ENCODE assay signal across 17 mouse cellular contexts in the genomic region with DNA sequence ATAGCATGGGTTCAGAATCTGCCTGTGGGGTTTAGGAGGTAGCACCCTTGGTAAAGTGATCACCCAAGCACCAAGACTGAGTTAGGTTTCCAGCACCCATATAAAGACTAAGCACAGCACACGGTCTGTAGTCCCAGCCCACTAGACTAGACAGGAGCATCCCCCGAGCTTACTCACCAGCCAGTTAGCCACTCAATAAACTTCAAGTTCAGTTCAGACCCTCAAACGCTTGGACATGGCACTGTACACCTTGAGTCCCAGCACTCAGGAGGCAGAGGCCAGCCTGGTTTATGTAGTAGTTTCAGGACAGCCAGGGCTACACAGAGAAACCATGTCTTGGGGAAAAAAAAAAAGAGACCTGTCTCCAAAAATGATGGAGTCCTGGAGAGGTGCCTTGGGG. TPM values are rescaled to one million over a fixed set of nuclear protein-coding genes. Genes with fewer than 3 reads are reported as not detected.
"Had no signal": no experiment of that assay in that cellular context is flagged by ENCODE, and none has a peak within 500 bp of the region (broad histone marks: within the 10 kb centered on the region; RNA-seq: fewer than 3 reads in every experiment).

No protein-coding gene starts in this region.

- H3K4me2 ChIP-seq: liver, embryonic 15.5 days; lung, embryonic 14.5 days; midbrain, embryonic 12.5 days; neural tube, embryonic 12.5 days had no signal

- H3K27ac ChIP-seq: liver, embryonic 15.5 days; midbrain, embryonic 10.5 days; midbrain, embryonic 12.5 days; neural tube, embryonic 12.5 days had no signal

- ATAC-seq: liver, postnatal 0 days; midbrain, embryonic 16.5 days had no signal

- H3K4me1 ChIP-seq: liver, embryonic 15.5 days; midbrain, embryonic 10.5 days; midbrain, embryonic 12.5 days; neural tube, embryonic 12.5 days had no signal

- DNase-seq: liver, postnatal 0 days; lung, embryonic 14.5 days; lung, postnatal 10 days; lung, postnatal 4 days; midbrain, embryonic 14.5 days; right cerebral cortex, postnatal 25 days; right cerebral cortex, postnatal 4 days; spleen, adult 18-20 months; thymus, adult 18-20 months; thymus, postnatal 25 days; thymus, postnatal 4 days had no signal

- H3K9ac ChIP-seq: liver, embryonic 15.5 days; liver, postnatal 0 days; lung, embryonic 14.5 days; midbrain, embryonic 12.5 days; neural tube, embryonic 12.5 days had no signal

- H3K4me3 ChIP-seq: liver, embryonic 15.5 days; midbrain, embryonic 10.5 days; midbrain, embryonic 12.5 days; neural tube, embryonic 12.5 days had no signal

- H3K27me3 ChIP-seq: liver, embryonic 15.5 days; midbrain, embryonic 12.5 days; neural tube, embryonic 12.5 days had no signal

- H3K9me3 ChIP-seq: liver, embryonic 15.5 days; midbrain, embryonic 10.5 days; midbrain, embryonic 12.5 days; neural tube, embryonic 12.5 days had no signal

RNA-seq across cellular contexts. Expression of a gene that starts 2.9 kb away (rescaled TPM):
- total RNA-seq: megakaryocyte-erythroid progenitor cell, adult 5-6 weeks had no signal
